Mouse (Mus musculus) limb, embryonic 14.5 days (tissue): ENCODE measurements at regions not wholly inside any gene's neighbourhood (a gene's known extent, or its start where the extent isn't known, plus 50 kb on each side); places are given as distances from the start of the nearest gene placed in this dataset.

Source experiments
- ATAC-seq: fragments of 200-750 bp; cut with Nextera tagmentation; 2 replicates; pipeline ENCODE4 v1.8.0; 2017; ENCODE audit warnings: low read depth, moderate number of reproducible peaks, moderate TSS enrichment; ENCODE audit not compliant: low FRiP score
- DNase-seq: peaks from one replicate; pipeline ENCODE4 v3.0.0-alpha.2; 2015; ENCODE audit warnings: low spot score
- H3K27ac ChIP-seq: fragments of 300-500 bp; sonication (generic); replicated peaks from 2 replicates; pipeline ENCODE4 v1.5.1; 2014; ENCODE audit warnings: low read depth, mild to moderate bottlenecking, low read length, moderate library complexity, mixed read lengths
- H3K27me3 ChIP-seq: fragments of 300-500 bp; sonication (generic); 2 replicates; pipeline ENCODE4 v1.6.1; 2014; ENCODE audit warnings: low read length, mixed read lengths; ENCODE audit not compliant: control insufficient read depth, insufficient read depth
- H3K36me3 ChIP-seq: fragments of 300-500 bp; sonication (generic); 2 replicates; pipeline ENCODE4 v1.6.1; 2014; ENCODE audit warnings: mild to moderate bottlenecking, low read length, moderate library complexity, mixed read lengths; ENCODE audit not compliant: control insufficient read depth, insufficient read depth
- H3K4me1 ChIP-seq: fragments of 300-500 bp; sonication (generic); 2 replicates; pipeline ENCODE4 v1.6.1; 2014; ENCODE audit warnings: antibody characterized with exemption, low read length, mixed read lengths; ENCODE audit not compliant: control insufficient read depth, insufficient read depth
- H3K4me2 ChIP-seq: fragments of 300-500 bp; sonication (generic); replicated peaks from 2 replicates; pipeline ENCODE4 v1.6.1; 2014; ENCODE audit warnings: low read depth, mild to moderate bottlenecking, low read length, moderate library complexity; ENCODE audit not compliant: severe bottlenecking
- H3K4me3 ChIP-seq: fragments of 300-500 bp; sonication (generic); replicated peaks from 2 replicates; pipeline ENCODE4 v1.5.1; 2014; ENCODE audit warnings: low read length
- H3K9ac ChIP-seq: fragments of 300-500 bp; sonication (generic); 2 replicates; pipeline ENCODE4 v1.6.1; 2014; ENCODE audit warnings: mild to moderate bottlenecking, low read depth, low read length, moderate library complexity; ENCODE audit not compliant: severe bottlenecking
- H3K9me3 ChIP-seq: fragments of 300-500 bp; sonication (generic); 2 replicates; pipeline ENCODE4 v1.6.1; 2016; ENCODE audit warnings: low read length; ENCODE audit not compliant: control insufficient read depth
- POLR2A ChIP-seq: fragments of 200-500 bp; IDR thresholded peaks from 2 replicates; pipeline ENCODE4 v1.8.0; 2012; ENCODE audit warnings: inconsistent platforms, mild to moderate bottlenecking, moderate library complexity, borderline replicate concordance; ENCODE audit not compliant: insufficient read depth, insufficient read length; ENCODE audit errors: extremely low read depth
- whole genome bisulfite sequencing: fragments of 180-500 bp; shearing (Covaris S2); extraction: QIAGEN DNeasy Blood & Tissue Kit; methylation state at CpG from one replicate; pipeline ENCODE4 v1.1.7; 2014; 5-methylcytosine and 5-hydroxymethylcytosine counted together

DNA sequence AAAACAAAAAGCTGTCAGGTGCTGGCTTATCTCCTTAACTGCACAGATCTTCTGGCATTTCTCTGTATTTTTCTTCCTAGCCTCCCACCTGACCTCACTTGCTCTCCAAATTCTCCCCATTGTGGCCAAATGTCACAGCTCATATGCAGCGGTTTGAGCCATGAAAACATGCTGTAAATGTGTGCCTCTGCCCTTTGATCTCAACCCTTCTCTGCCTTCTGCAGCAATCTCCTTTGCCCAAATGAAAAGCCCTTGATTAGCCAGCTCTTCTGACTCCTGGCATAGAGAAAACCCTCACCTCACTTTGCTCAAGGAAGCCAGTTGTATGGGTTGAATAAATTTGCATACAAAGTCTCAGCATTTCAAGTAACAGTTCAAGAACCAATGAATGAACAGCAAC, 546.1 kb upstream of the Mgmt start:
- no peak for TF ChIP-seq POLR2A
- H3K4me2 ChIP-seq, result no peak overlapping the region
- ATAC-seq (no peak), DNase-seq (no peak)
- H3K9me3 ChIP-seq, result no peaks in the 10 kb centered on the region
- no peak overlapping the region for H3K9ac ChIP-seq
- no peak overlapping the region for H3K4me3 ChIP-seq
- H3K27ac ChIP-seq, result no peak overlapping the region
- 23% methylated on average over 1 of the region's 1 CpGs for WGBS
- peaks cover 5% of the 10 kb centered on the region for H3K4me1 ChIP-seq
- H3K27me3 ChIP-seq, result no peaks in the 10 kb centered on the region
- no peaks in the 10 kb centered on the region for H3K36me3 ChIP-seq

DNA sequence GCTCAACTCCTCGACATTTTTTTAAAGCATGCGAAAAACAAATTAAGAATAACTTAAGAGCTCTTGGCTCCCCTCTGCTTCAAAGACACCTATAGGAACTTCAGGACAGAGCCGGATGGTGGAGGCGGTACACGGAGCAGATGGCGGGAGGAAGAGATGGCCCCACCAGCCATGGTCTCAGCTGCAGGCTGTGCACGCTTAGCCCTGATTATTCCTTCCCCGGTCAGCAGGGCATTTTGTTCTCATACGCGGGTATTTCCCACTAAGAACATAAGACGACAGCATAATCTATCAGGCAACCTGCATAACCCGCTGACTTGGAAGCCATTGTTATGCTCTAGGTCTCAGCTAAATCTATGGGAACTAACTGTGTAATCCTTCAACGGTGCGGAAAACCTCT, 544.8 kb upstream of the Mgmt start:
- no peak for ATAC-seq
- Histone ChIP-seq H3K4me1 (no peaks in the 10 kb centered on the region), H3K4me3 (no peak overlapping the region), H3K9ac (no peak overlapping the region), H3K36me3 (no peaks in the 10 kb centered on the region), H3K9me3 (no peaks in the 10 kb centered on the region), H3K27ac (no peak overlapping the region), H3K27me3 (no peaks in the 10 kb centered on the region), H3K4me2 (no peak overlapping the region)
- TF ChIP-seq POLR2A, result no peak
- DNase-seq, result no peak
- 79% methylated on average over 14 of the region's 14 CpGs for WGBS

DNA sequence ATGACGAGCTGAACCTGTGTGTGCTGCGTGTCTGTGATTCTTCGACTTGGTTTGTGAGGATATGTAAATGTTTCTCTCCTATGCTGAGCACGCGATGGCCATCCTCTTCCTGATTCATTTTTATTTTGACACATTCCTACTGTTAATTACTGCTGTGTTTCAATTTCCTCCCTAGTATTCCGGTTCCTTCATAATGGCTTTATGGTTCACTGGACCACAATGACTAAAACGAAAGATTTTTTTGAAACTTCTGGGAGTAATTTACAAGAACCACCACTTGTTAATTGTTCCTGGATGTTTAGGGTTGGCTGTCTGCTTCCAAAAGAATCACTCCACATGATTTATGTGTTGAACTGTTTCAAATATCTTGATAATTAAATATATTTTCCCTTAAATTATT, 537.4 kb upstream of the Mgmt start:
- ATAC-seq, result no peak
- TF ChIP-seq POLR2A, result no peak
- Histone ChIP-seq H3K9ac (no peak overlapping the region), H3K9me3 (no peaks in the 10 kb centered on the region), H3K4me2 (no peak overlapping the region), H3K36me3 (no peaks in the 10 kb centered on the region), H3K4me1 (0 out of 2 replicates have a peak, but pooled peaks cover 3% of the 10 kb centered on the region), H3K4me3 (no peak overlapping the region), H3K27me3 (no peaks in the 10 kb centered on the region), H3K27ac (no peak overlapping the region)
- DNase-seq, result no peak
- 38% methylated on average over 7 of the region's 7 CpGs for WGBS

DNA sequence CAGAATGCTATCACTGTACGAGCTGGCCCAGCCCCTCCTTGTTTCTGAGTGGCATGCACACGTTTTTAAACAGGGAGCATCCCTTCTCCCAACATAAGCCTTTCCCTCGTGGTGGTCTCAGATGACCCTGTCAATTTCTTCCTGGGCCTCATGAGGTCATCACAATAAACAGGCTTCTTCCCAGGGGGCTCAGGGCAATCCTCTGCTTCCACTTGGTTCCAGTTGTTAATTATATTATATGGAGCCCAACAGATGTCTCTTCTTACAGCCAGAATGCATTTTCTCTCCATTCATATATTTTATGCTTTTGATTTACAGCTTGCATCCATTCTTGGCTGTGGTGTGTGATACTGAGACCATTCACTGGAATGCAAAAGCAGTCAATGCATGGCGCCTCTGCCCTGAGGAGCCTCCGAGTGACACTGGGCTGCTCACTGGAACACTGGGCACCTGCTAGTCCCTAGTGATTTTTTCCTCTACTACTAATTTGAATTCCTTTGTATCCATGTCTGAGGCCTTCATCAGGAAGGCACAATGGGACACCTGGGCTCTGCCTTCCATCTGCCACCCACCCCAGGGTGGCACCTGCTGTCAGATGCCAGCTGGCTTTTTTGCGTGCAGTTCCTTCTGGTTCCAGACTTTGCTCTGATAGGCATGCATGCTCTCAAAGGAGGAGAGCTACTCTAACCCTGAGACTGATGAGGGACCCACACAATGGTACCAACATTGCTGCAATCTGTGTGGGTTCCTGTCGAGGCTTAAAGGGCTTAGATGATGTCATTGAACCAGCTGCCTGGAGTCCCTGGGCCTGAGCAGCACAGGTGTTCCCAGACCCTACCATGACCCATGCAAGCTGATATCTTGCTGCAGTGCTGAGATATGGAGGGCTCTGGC, 528.8 kb upstream of the Mgmt start:
- 55% methylated on average over 7 of the region's 7 CpGs for WGBS
- TF ChIP-seq POLR2A, result no peak
- Histone ChIP-seq H3K4me2 (no peak overlapping the region), H3K4me1 (no peaks in the 10 kb centered on the region), H3K27me3 (no peaks in the 10 kb centered on the region), H3K27ac (no peak overlapping the region), H3K9me3 (no peaks in the 10 kb centered on the region), H3K36me3 (no peaks in the 10 kb centered on the region), H3K4me3 (no peak overlapping the region), H3K9ac (no peak overlapping the region)
- DNase-seq (peak; percentile 37), ATAC-seq (peak; percentile 83)

DNA sequence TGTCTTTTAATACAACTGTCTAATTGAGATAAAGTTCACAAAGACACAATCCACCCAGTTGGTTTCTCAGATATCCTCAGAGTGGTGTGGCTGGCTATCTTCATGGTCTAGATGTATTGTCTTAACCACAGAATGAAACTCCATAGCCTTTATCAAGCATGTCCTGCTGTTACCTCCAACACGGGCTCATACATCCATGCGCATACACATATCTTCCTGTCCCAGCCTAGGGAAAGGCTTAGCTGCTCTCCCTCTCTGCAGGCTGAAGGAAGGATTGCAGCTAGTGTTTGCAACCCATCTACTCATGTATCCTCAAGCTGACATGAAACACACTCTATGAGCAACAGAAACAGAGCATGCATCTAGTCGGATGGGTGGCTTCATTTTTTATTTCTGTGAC, 517.2 kb upstream of the Mgmt start:
- peaks cover 46% of the 10 kb centered on the region for H3K4me1 ChIP-seq
- TF ChIP-seq POLR2A, result no peak
- no peaks in the 10 kb centered on the region for H3K9me3 ChIP-seq
- ATAC-seq, result no peak
- 71% methylated on average over 3 of the region's 3 CpGs for WGBS
- no peak overlapping the region for H3K4me3 ChIP-seq
- H3K9ac ChIP-seq, result no peak overlapping the region
- no peaks in the 10 kb centered on the region for H3K27me3 ChIP-seq
- peak; percentile 31 for DNase-seq
- peak overlapping the region; percentile 70 for H3K27ac ChIP-seq
- H3K36me3 ChIP-seq, result no peaks in the 10 kb centered on the region
- H3K4me2 ChIP-seq, result no peak overlapping the region
